In genomic region chr1:38239516-38239915, GRCm38 (mm10) we compare ENCODE assay signal across 21 mouse cellular contexts.
"Had no signal": no experiment of that assay in that cellular context is flagged by ENCODE, and none has a peak within 500 bp of the region (broad histone marks: within the 10 kb centered on the region; RNA-seq: fewer than 3 reads in every experiment).

No protein-coding gene starts in this region.

- H3K27ac ChIP-seq: liver, embryonic 13.5 days; liver, embryonic 15.5 days; lung, embryonic 15.5 days; macrophage; midbrain, embryonic 13.5 days; midbrain, embryonic 15.5 days; neural tube, embryonic 12.5 days; stomach, embryonic 15.5 days; stomach, postnatal 0 days had no signal

- H3K4me3 ChIP-seq: liver, embryonic 13.5 days; liver, embryonic 15.5 days; lung, embryonic 15.5 days; megakaryocyte, embryonic 14.5 days; midbrain, embryonic 13.5 days; midbrain, embryonic 15.5 days; neural tube, embryonic 12.5 days; stomach, embryonic 15.5 days had no signal

- DNase-seq: liver, embryonic 13.5 days; liver, postnatal 0 days; lung, adult 2 months; lung, postnatal 14 days; lung, postnatal 36 days; retina, postnatal 1 day; right cerebral cortex, adult 18-20 months; right cerebral cortex, postnatal 25 days; right cerebral cortex, postnatal 4 days; thymus, adult 18-20 months; thymus, postnatal 14 days; thymus, postnatal 36 days had no signal

- H3K9me3 ChIP-seq: liver, embryonic 13.5 days; liver, embryonic 15.5 days; lung, embryonic 15.5 days; megakaryocyte, embryonic 14.5 days; midbrain, embryonic 13.5 days; midbrain, embryonic 15.5 days; neural tube, embryonic 12.5 days; stomach, embryonic 15.5 days had no signal

- H3K27me3 ChIP-seq: liver, embryonic 13.5 days; liver, embryonic 15.5 days; lung, embryonic 15.5 days; midbrain, embryonic 13.5 days; midbrain, embryonic 15.5 days; neural tube, embryonic 12.5 days; stomach, embryonic 15.5 days had no signal

- H3K4me1 ChIP-seq: midbrain, embryonic 13.5 days; midbrain, embryonic 15.5 days; stomach, embryonic 15.5 days had no signal

- H3K36me3 ChIP-seq: liver, embryonic 13.5 days; liver, embryonic 15.5 days; lung, embryonic 15.5 days; midbrain, embryonic 13.5 days; midbrain, embryonic 15.5 days; neural tube, embryonic 12.5 days; stomach, embryonic 15.5 days had no signal
